Mouse (Mus musculus): ENCODE results near the gene 1700028P14Rik. TPM values are rescaled to one million over a fixed set of nuclear protein-coding genes. Genes with fewer than 3 reads are reported as not detected.

1700028P14Rik gene
- polyA plus RNA-seq, 1 experiment from 2014 or later: 0.23 TPM

DNA sequence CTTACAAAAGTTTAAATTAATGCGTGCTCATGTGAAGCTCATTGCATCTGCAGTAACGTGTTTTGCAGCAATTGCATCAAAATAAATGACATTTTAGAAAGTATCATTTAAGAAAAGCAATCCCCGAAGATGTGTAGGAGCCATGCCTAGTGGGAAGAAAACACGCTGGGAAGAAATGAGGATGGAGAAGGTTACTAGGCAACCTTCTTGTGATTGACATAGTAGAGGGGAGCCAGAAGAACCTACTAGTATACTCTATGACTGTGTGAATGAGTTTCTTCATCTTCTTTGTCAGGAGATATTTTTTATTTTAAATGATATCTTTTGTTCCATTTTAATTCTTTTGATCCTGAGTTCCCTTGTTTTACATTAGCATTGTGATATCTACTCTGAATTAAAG lies 5.7 kb upstream of the 1700028P14Rik start:
- Histone ChIP-seq H3K27me3 (no peaks in the 10 kb centered on the region), H3K9ac (no peak overlapping the region), H3K4me2 (no peak overlapping the region), H3K4me3 (no peak overlapping the region), H3K36me3 (no peaks in the 10 kb centered on the region), H3K4me1 (no peaks in the 10 kb centered on the region), H3K27ac (no peak overlapping the region), H3K9me3 (no peaks in the 10 kb centered on the region)
- 87% methylated on average over 4 of the region's 4 CpGs for WGBS
- no peak for ATAC-seq (ENCODE audit: insufficient number of reproducible peaks, low FRiP score, low TSS enrichment, low read depth)

DNA sequence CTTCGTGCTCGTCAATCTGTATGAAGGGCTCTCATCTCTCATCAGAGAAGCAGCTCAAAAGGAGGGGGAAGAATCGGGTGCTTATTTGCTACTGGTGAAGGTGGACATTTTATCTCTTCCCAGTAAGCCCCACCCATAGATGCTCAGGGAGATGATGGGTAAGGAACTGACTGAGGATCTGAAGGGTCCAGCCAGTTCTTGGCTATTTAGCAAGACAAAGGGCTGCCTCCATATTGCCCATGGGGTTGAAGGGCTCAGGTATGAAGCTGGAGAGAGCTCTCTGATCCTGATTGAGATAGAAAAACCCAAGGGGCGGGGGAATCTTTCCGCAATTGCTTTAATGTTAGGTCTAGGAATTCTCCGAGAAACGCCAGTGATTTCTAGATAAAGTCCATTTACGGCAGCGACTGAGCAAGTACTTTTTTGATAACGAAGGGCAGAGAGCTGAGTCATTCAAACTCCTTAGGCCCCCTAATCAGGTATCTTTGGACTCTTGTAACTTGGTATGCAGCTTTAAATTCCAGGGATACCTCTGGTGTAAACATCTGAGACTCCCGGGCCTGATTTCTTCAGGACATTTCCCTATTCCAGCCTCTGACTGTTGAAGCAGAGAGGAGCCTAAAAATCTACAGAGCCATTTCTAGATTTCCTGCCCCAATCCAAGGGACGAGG lies 4.8 kb upstream of the 1700028P14Rik start:
- Histone ChIP-seq H3K36me3 (no peaks in the 10 kb centered on the region), H3K9ac (no peak overlapping the region), H3K27ac (no peak overlapping the region), H3K4me2 (no peak overlapping the region), H3K27me3 (no peaks in the 10 kb centered on the region), H3K9me3 (no peaks in the 10 kb centered on the region), H3K4me1 (no peaks in the 10 kb centered on the region), H3K4me3 (no peak overlapping the region)
- no peak for ATAC-seq (ENCODE audit: insufficient number of reproducible peaks, low FRiP score, low TSS enrichment, low read depth)
- 54% methylated on average over 12 of the region's 12 CpGs for WGBS

DNA sequence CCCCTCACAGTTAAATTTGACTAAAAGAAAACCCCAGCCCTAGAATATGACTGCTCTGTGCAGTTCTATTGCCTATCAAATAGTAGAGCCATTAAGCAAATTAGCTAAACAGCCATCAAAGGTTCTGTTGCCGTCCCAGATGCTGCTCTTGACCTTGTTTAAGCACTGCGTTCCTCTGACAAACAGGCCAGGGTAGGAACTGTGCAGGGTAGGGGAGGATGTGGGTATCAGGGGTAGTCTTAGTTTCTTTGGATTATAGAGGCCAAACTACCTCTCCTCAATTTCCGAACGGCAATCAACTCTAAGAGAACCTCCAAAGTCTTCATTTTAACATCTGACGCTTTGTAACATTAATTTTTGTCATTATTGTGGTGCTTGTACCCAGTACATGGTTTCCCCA lies 542 bp upstream of the 1700028P14Rik start:
- no peak overlapping the region for H3K27ac ChIP-seq
- ATAC-seq (ENCODE audit: insufficient number of reproducible peaks, low FRiP score, low TSS enrichment, low read depth): no peak
- no peaks in the 10 kb centered on the region for H3K4me1 ChIP-seq
- no peaks in the 10 kb centered on the region for H3K27me3 ChIP-seq
- H3K4me3 ChIP-seq: no peak overlapping the region
- no peak overlapping the region for H3K4me2 ChIP-seq
- H3K9me3 ChIP-seq: no peaks in the 10 kb centered on the region
- H3K9ac ChIP-seq: no peak overlapping the region
- H3K36me3 ChIP-seq: no peaks in the 10 kb centered on the region
- WGBS: 90% methylated on average over 5 of the region's 5 CpGs

- Histone ChIP-seq H3K9me3 (no peaks in the 10 kb centered on the region), H3K36me3 (no peaks in the 10 kb centered on the region), H3K27ac (no peak overlapping the region), H3K4me1 (no peaks in the 10 kb centered on the region), H3K27me3 (no peaks in the 10 kb centered on the region), H3K4me3 (no peak overlapping the region), H3K9ac (no peak overlapping the region), H3K4me2 (no peak overlapping the region)
- no peak for ATAC-seq (ENCODE audit: insufficient number of reproducible peaks, low FRiP score, low TSS enrichment, low read depth)
- WGBS: 87% methylated on average over 7 of the region's 7 CpGs
These were observed 5.3 kb downstream of the 1700028P14Rik start for GRCm38 (mm10) chr19:23647308-23647707.

GRCm38 (mm10) chr19:23645347-23645746 lies 7.3 kb downstream of the 1700028P14Rik start:
- Histone ChIP-seq H3K36me3 (no peaks in the 10 kb centered on the region), H3K9ac (no peak overlapping the region), H3K4me2 (no peak overlapping the region), H3K4me3 (no peak overlapping the region), H3K4me1 (no peaks in the 10 kb centered on the region), H3K27me3 (no peaks in the 10 kb centered on the region), H3K27ac (no peak overlapping the region), H3K9me3 (no peaks in the 10 kb centered on the region)
- no peak for ATAC-seq (ENCODE audit: insufficient number of reproducible peaks, low FRiP score, low TSS enrichment, low read depth)
- WGBS: 79% methylated on average over 7 of the region's 7 CpGs

GRCm38 (mm10) chr19:23643819-23644218 lies 8.8 kb downstream of the 1700028P14Rik start:
- H3K4me1 ChIP-seq: no peaks in the 10 kb centered on the region
- H3K4me2 ChIP-seq: no peak overlapping the region
- H3K9ac ChIP-seq: no peak overlapping the region
- H3K9me3 ChIP-seq: no peaks in the 10 kb centered on the region
- ATAC-seq (ENCODE audit: insufficient number of reproducible peaks, low FRiP score, low TSS enrichment, low read depth): peak; percentile 52; the same call in 1 of the 2 replicates
- H3K27ac ChIP-seq: no peak overlapping the region
- H3K27me3 ChIP-seq: no peaks in the 10 kb centered on the region
- H3K36me3 ChIP-seq: no peaks in the 10 kb centered on the region
- no peak overlapping the region for H3K4me3 ChIP-seq
- 92% methylated on average over 5 of the region's 5 CpGs for WGBS

DNA sequence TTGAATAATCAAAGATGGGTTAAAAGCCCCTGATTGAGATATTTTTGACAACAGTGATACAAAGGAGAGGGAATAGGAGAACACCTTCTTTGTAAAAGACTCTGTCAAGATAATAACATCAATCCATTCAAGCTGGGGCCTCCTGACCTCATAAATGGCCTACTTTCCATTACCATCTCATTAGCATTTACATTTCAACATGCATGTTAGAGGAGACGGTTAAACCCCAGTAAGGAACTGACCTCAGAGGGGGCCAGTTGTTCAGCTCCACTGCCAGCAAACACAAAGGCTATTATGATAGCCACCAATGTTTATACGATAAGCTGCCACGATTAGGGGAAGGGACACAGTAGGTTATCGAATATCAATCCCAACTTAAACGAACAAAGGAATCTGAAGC lies 15.8 kb downstream of the 1700028P14Rik start:
- Histone ChIP-seq H3K36me3 (no peaks in the 10 kb centered on the region), H3K4me2 (no peak overlapping the region), H3K9ac (no peak overlapping the region)

GRCm38 (mm10) chr19:23631611-23632492 lies 20.8 kb downstream of the 1700028P14Rik start:
- no peak overlapping the region for H3K4me2 ChIP-seq
- H3K36me3 ChIP-seq: no peaks in the 10 kb centered on the region
- 66% methylated on average over 11 of the region's 11 CpGs for WGBS
- ATAC-seq (ENCODE audit: insufficient number of reproducible peaks, low FRiP score, low TSS enrichment, low read depth): no peak
- H3K9me3 ChIP-seq: no peaks in the 10 kb centered on the region
- H3K27me3 ChIP-seq: no peaks in the 10 kb centered on the region
- H3K4me3 ChIP-seq: no peak overlapping the region
- no peak overlapping the region for H3K9ac ChIP-seq
- H3K27ac ChIP-seq: no peak overlapping the region
- no peaks in the 10 kb centered on the region for H3K4me1 ChIP-seq

More for the DNA sequence above, 15.8 kb downstream of the 1700028P14Rik start:
- no peak overlapping the region for H3K27ac ChIP-seq
- H3K9me3 ChIP-seq: no peaks in the 10 kb centered on the region
- no peak for ATAC-seq (ENCODE audit: insufficient number of reproducible peaks, low FRiP score, low TSS enrichment, low read depth)
- WGBS: 74% methylated on average over 5 of the region's 5 CpGs
- no peaks in the 10 kb centered on the region for H3K27me3 ChIP-seq
- no peak overlapping the region for H3K4me3 ChIP-seq
- no peaks in the 10 kb centered on the region for H3K4me1 ChIP-seq

DNA sequence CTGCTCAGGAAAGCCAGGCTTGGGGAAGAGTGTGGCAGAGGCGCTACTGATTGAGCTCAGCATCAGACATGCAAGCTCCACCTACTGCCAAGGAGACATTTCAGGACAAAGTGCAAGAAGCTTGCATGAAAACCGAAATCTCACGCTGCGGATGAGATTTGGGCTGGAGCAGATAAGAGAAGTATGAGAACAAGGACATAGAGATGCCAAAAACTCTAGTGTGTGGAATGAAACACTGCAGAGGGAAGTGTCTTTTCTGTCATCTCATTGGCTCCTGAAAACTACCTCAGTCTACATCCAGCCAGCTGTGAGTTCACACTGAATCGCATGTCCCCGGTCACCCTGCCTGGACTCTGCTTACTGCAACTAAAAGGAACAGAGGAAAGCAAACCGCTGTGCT lies 38.3 kb downstream of the 1700028P14Rik start:
- H3K27me3 ChIP-seq: no peaks in the 10 kb centered on the region
- no peak for ATAC-seq (ENCODE audit: insufficient number of reproducible peaks, low FRiP score, low TSS enrichment, low read depth)
- H3K27ac ChIP-seq: no peak overlapping the region
- H3K4me2 ChIP-seq: no peak overlapping the region
- H3K4me1 ChIP-seq: no peaks in the 10 kb centered on the region
- no peaks in the 10 kb centered on the region for H3K9me3 ChIP-seq
- no peak overlapping the region for H3K4me3 ChIP-seq
- H3K9ac ChIP-seq: no peak overlapping the region
- WGBS: 83% methylated on average over 7 of the region's 7 CpGs
- no peaks in the 10 kb centered on the region for H3K36me3 ChIP-seq

- no peak overlapping the region for H3K4me3 ChIP-seq
- ATAC-seq (ENCODE audit: insufficient number of reproducible peaks, low FRiP score, low TSS enrichment, low read depth): no peak
- no peaks in the 10 kb centered on the region for H3K27me3 ChIP-seq
- no peak overlapping the region for H3K27ac ChIP-seq
- no peak overlapping the region for H3K4me2 ChIP-seq
- no peaks in the 10 kb centered on the region for H3K9me3 ChIP-seq
- no peaks in the 10 kb centered on the region for H3K4me1 ChIP-seq
- no peaks in the 10 kb centered on the region for H3K36me3 ChIP-seq
- no peak overlapping the region for H3K9ac ChIP-seq
- WGBS: 63% methylated on average over 4 of the region's 4 CpGs
These were observed 42.9 kb downstream of the 1700028P14Rik start for GRCm38 (mm10) chr19:23609724-23610123.

DNA sequence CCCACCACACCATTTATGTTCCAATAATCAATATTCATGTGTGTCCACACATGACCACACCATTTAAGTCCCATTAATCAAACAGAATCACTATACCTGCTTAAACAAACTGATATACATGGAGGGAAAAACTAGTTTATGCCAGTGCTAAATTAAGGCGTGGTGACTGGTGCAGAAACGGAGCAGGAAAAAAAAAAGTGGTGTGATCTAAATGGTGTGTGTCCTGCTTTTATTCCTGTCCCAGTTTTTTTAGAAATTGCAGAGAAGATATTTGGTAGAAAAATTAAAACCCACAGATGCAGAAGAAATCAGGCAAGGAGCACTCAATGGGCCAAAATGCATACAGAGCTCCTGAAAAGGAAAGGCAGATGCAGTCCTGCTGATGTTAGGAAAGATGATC lies 44.7 kb downstream of the 1700028P14Rik start:
- Histone ChIP-seq H3K4me2 (no peak overlapping the region), H3K36me3 (no peaks in the 10 kb centered on the region), H3K4me3 (no peak overlapping the region), H3K9ac (no peak overlapping the region), H3K27me3 (no peaks in the 10 kb centered on the region), H3K9me3 (no peaks in the 10 kb centered on the region), H3K4me1 (no peaks in the 10 kb centered on the region), H3K27ac (no peak overlapping the region)
- 78% methylated on average over 2 of the region's 2 CpGs for WGBS
- ATAC-seq (ENCODE audit: insufficient number of reproducible peaks, low FRiP score, low TSS enrichment, low read depth): no peak

DNA sequence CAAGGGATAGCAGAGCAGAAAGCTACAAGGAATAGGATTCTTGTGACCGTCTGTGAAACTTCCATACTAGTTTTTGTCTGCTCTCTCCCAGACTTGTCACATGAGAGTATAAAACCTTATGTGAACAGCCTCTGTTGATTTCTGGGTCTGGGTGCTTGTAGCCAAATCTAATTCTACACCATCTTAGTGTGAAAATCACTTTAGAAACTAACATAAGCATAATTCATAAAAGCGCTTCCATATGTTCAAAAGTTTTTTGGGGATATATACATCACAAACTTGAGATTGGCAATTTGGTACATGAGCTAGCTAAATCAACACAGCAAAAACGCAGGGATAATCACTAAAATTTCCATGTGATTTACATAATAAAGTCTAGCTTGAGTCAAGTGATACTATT lies 57.7 kb downstream of the 1700028P14Rik start:
- no peaks in the 10 kb centered on the region for H3K36me3 ChIP-seq
- H3K4me1 ChIP-seq: no peaks in the 10 kb centered on the region
- no peak overlapping the region for H3K27ac ChIP-seq
- no peak for ATAC-seq (ENCODE audit: insufficient number of reproducible peaks, low FRiP score, low TSS enrichment, low read depth)
- H3K4me3 ChIP-seq: no peak overlapping the region
- no peak overlapping the region for H3K9ac ChIP-seq
- H3K4me2 ChIP-seq: no peak overlapping the region
- no peaks in the 10 kb centered on the region for H3K27me3 ChIP-seq
- H3K9me3 ChIP-seq: no peaks in the 10 kb centered on the region
- WGBS: 75% methylated on average over 3 of the region's 3 CpGs
